Mouse (Mus musculus): Measurements from ENCODE around the gene Mdga2. TPM values are rescaled to one million over a fixed set of nuclear protein-coding genes. Genes with fewer than 3 reads are reported as not detected.

The Mdga2 gene
- polyA plus RNA-seq, 1 experiment from 2014 or later = 0.07 TPM

DNA sequence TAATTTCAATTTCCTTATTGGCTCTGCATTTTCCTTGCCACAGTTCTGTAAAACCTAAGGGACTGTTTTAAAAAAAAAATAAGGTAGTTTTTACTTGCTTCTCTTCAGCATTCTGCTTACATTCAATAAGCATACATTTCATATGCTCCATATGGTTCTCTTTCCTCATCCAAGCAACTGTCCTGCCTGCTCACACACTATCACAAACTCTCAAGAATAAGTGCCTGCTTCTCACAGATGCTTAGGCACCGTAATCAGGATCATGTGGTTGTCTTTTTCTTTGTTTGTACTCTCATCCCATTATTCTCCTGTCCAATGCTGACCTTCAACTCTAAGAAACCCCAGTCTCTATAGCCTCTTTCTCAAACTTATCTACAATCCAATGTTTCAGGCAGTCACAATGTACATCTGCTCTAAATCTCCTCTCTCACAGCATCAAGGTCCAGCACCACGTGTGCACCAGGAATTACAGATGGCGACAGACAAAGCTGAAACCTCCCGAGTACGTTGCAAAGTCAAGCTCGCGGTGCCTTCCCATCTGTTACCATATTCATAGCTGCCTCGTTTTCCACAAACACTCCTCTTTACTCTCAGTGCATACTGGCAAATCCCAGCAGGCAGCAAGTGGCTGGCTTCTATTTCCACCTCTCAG lies 177.1 kb downstream of the Mdga2 start:
- Histone ChIP-seq H3K36me3 (replicated peaks) (no peaks in the 10 kb centered on the region), H3K27ac (replicated peaks) (no peak overlapping the region), H3K9ac (no peak overlapping the region), H3K27me3 (no peaks in the 10 kb centered on the region), H3K4me1 (replicated peaks) (no peaks in the 10 kb centered on the region), H3K9me3 (replicated peaks) (no peaks in the 10 kb centered on the region), H3K4me3 (replicated peaks) (no peak overlapping the region), H3K4me2 (no peak overlapping the region)
- no peak for ATAC-seq (ENCODE audit: insufficient read depth)
- WGBS (ENCODE audit: insufficient replicate concordance) = 62% methylated on average over 8 of the region's 8 CpGs

DNA sequence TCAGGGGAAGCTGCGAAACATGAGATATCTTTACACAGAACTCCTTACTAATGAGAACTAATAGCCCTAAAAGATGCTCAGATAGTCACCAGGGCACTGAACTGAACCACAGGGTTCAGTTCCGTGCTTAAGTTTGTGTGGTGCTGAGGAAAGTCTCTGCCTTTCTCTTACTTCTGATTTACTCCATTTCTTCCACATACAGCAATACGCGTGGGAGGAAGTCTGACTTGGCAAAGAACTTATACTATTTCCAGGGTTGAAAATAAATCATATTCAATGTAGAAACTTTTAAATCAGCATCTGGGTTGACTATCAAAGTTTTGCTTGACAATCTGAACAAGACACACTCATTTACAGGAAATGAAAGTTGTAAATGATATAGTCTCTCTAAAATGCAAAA lies 180.5 kb downstream of the Mdga2 start:
- no peak overlapping the region for H3K27ac ChIP-seq (replicated peaks)
- ATAC-seq (ENCODE audit: insufficient read depth) = no peak
- WGBS (ENCODE audit: insufficient replicate concordance) = 70% methylated on average over 4 of the region's 4 CpGs
- no peaks in the 10 kb centered on the region for H3K4me1 ChIP-seq (replicated peaks)
- no peak overlapping the region for H3K4me3 ChIP-seq (replicated peaks)
- H3K9me3 ChIP-seq (replicated peaks) = no peaks in the 10 kb centered on the region
- H3K36me3 ChIP-seq (replicated peaks) = no peaks in the 10 kb centered on the region
- H3K4me2 ChIP-seq = no peak overlapping the region
- H3K9ac ChIP-seq = no peak overlapping the region
- no peaks in the 10 kb centered on the region for H3K27me3 ChIP-seq

DNA sequence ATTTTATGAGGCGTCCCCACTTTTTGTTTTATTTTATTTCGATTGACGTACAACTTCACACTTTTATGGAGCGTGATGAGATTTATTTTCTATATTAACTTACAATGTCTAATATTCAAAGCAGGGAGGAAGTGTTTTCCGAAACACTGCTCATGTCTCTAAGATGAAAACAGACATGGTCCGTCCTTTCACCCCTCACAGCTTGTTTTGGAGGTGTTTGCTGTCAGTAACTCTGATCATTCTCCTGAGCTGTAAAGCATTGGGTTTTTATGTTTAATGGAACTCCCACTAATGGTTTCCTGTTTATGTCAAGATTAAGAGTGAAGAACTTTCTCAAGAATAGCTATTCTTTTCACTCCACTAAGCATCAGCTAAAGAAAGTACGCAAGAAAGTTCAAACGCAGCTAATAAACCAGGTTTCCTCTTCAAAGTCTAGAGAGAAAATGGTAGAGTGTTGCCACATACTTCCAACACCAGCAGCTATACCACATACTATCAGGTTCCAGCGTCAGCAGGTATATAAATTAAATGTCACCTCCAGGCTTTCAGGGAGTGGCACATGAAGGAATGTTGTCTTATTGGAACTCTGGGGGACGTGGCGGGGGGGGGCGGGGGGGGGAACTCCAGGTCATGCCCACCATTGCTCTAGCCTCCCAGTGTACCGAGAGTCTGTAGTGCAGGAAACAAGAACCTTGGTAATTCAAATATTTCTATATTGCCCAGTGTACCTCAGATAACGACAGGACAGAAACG lies 186.7 kb downstream of the Mdga2 start:
- Histone ChIP-seq H3K4me2 (no peak overlapping the region), H3K27me3 (no peaks in the 10 kb centered on the region), H3K36me3 (replicated peaks) (no peaks in the 10 kb centered on the region), H3K27ac (replicated peaks) (no peak overlapping the region), H3K4me3 (replicated peaks) (no peak overlapping the region), H3K9me3 (replicated peaks) (no peaks in the 10 kb centered on the region), H3K9ac (no peak overlapping the region), H3K4me1 (replicated peaks) (no peaks in the 10 kb centered on the region)
- WGBS (ENCODE audit: insufficient replicate concordance) = 67% methylated on average over 15 of the region's 15 CpGs
- ATAC-seq (ENCODE audit: insufficient read depth) = no peak

DNA sequence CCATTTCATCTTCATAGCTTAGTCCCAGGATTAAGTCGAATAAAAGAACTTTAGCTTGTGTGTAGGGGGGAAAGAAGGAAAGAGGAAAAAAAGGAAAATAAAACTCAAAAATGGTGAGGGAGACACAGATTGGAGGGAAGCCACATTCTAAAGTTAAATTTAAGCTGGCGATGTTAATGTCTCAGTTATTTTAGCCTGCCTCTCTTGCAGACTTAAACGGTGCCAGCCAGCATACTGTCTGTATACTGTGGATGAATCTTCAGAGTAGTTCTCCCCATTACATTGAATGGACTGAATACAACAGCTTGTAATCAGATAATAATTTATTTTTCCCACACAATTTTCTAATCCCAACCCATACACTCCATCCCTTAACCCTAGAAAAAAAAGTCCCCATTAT lies 205.2 kb downstream of the Mdga2 start:
- ATAC-seq (ENCODE audit: insufficient read depth) = no peak
- no peaks in the 10 kb centered on the region for H3K36me3 ChIP-seq (replicated peaks)
- no peak overlapping the region for H3K4me3 ChIP-seq (replicated peaks)
- WGBS (ENCODE audit: insufficient replicate concordance) = 63% methylated on average over 3 of the region's 3 CpGs
- no peak overlapping the region for H3K27ac ChIP-seq (replicated peaks)
- no peaks in the 10 kb centered on the region for H3K27me3 ChIP-seq
- H3K9me3 ChIP-seq (replicated peaks) = no peaks in the 10 kb centered on the region
- H3K4me2 ChIP-seq = no peak overlapping the region
- H3K4me1 ChIP-seq (replicated peaks) = no peaks in the 10 kb centered on the region
- no peak overlapping the region for H3K9ac ChIP-seq

DNA sequence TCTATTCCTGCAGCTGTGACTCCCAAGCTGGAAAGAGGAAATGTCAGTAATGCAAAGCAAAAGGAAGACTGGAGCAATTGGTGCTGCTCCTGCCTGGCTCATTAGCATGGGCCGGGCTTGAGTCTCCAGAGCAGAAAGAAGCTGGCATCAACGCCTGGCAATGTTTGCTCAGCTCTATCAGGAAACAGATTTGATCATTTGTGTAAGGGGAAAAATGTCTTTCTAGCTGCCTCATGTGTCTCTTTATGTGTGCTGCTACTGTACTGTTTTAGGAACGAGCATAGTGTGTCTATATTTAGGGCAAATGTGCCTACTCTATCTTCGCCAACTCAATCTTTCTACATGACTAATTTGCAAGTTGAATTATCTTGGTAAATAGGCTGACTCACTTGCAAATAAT lies 211.0 kb downstream of the Mdga2 start:
- H3K27me3 ChIP-seq = no peaks in the 10 kb centered on the region
- H3K4me3 ChIP-seq (replicated peaks) = no peak overlapping the region
- H3K36me3 ChIP-seq (replicated peaks) = no peaks in the 10 kb centered on the region
- WGBS (ENCODE audit: insufficient replicate concordance) = 48% methylated on average over 4 of the region's 4 CpGs
- no peak overlapping the region for H3K27ac ChIP-seq (replicated peaks)
- H3K9me3 ChIP-seq (replicated peaks) = no peaks in the 10 kb centered on the region
- ATAC-seq (ENCODE audit: insufficient read depth) = no peak
- H3K9ac ChIP-seq = no peak overlapping the region
- H3K4me2 ChIP-seq = no peak overlapping the region
- H3K4me1 ChIP-seq (replicated peaks) = no peaks in the 10 kb centered on the region

DNA sequence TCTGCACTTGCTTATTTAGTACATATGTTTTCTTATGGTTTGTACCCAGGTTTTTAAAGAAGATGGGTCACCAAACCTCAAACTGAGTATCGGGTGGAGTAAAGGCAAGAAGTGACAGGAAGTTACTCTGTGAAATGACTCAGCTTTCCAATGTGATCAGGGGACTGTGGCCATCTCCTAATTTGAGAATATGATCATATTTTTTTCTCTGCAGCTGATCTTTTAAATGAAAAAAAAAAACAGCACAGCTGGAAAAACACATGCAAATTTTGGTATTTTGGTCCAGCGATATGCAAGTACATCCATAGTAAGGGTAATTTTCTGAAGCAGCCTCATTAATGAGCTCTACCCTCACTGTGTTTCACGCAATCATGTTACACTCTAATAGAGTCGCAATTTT lies 212.0 kb downstream of the Mdga2 start:
- ATAC-seq (ENCODE audit: insufficient read depth) = no peak
- Histone ChIP-seq H3K27ac (replicated peaks) (no peak overlapping the region), H3K4me1 (replicated peaks) (no peaks in the 10 kb centered on the region), H3K4me2 (no peak overlapping the region), H3K9ac (no peak overlapping the region), H3K27me3 (no peaks in the 10 kb centered on the region), H3K9me3 (replicated peaks) (no peaks in the 10 kb centered on the region), H3K36me3 (replicated peaks) (no peaks in the 10 kb centered on the region), H3K4me3 (replicated peaks) (no peak overlapping the region)
- WGBS (ENCODE audit: insufficient replicate concordance) = 56% methylated on average over 4 of the region's 4 CpGs

DNA sequence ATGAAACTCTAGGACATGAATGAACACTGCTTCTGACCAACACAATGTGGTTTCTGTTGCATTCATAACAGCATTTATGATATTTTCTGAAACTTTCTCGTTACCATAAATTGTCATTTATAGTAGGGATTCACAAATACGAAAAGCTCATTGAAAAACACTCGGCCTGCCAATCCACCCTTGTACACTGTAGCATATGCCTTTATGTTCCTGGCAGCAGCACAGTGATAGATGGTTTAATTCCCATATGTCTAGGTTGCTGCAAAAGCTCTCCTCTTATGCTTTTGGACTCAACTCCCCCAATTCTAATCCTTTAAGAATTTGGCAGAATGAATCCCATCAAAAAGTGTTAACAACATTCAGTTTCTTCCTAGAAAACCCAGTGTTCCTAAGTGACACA lies 213.2 kb downstream of the Mdga2 start:
- no peak for ATAC-seq (ENCODE audit: insufficient read depth)
- Histone ChIP-seq H3K36me3 (replicated peaks) (no peaks in the 10 kb centered on the region), H3K9me3 (replicated peaks) (no peaks in the 10 kb centered on the region), H3K27ac (replicated peaks) (no peak overlapping the region), H3K9ac (no peak overlapping the region), H3K4me3 (replicated peaks) (no peak overlapping the region), H3K27me3 (no peaks in the 10 kb centered on the region), H3K4me2 (no peak overlapping the region), H3K4me1 (replicated peaks) (no peaks in the 10 kb centered on the region)
- 53% methylated on average over 3 of the region's 3 CpGs for WGBS (ENCODE audit: insufficient replicate concordance)

DNA sequence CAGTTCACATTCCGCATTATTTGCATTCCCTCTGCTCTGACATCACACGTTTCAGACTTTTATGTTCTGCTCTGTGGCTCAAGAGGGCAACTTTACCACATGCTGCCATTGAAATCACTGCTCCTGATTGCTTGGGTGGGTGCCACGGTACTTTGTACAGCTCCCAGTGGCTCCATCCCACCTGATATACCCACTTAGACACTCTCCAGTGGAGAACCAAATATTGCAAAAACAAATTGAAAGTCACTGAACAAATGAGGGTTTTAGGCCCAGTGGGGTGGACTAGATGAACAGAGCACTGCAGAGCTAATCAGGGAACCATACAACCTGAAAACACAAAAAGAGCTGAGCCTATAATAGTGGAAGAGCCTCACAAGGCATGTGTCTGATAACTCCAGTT lies 268.2 kb downstream of the Mdga2 start:
- WGBS (ENCODE audit: insufficient replicate concordance) = 38% methylated on average over 3 of the region's 3 CpGs
- H3K9ac ChIP-seq = no peak overlapping the region
- H3K4me1 ChIP-seq (replicated peaks) = no peaks in the 10 kb centered on the region
- H3K4me3 ChIP-seq (replicated peaks) = no peak overlapping the region
- H3K36me3 ChIP-seq (replicated peaks) = no peaks in the 10 kb centered on the region
- no peak overlapping the region for H3K27ac ChIP-seq (replicated peaks)
- no peak overlapping the region for H3K4me2 ChIP-seq
- no peaks in the 10 kb centered on the region for H3K27me3 ChIP-seq
- no peaks in the 10 kb centered on the region for H3K9me3 ChIP-seq (replicated peaks)
- no peak for ATAC-seq (ENCODE audit: insufficient read depth)

DNA sequence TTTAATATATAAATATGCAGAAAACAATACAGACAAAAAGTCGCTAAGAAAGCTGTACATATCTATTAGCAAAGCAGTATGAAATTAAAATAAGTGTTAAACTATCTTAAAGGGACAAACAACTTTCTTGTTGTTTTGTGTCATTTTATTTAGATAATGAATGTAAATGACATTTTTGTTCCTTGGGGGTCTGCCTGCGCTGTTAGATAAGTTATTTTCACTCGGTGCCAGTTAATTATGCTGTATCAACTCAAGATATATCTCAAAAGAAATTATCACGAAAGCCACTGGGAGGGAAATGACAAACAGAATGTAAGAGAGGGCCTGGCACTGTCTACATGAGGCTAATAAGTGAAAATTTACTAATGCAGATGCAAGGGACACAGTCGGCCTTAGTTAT lies 306.6 kb downstream of the Mdga2 start:
- Histone ChIP-seq H3K9me3 (replicated peaks) (no peaks in the 10 kb centered on the region), H3K27me3 (no peaks in the 10 kb centered on the region), H3K36me3 (replicated peaks) (no peaks in the 10 kb centered on the region), H3K4me1 (replicated peaks) (no peaks in the 10 kb centered on the region), H3K9ac (no peak overlapping the region), H3K4me2 (no peak overlapping the region), H3K4me3 (replicated peaks) (no peak overlapping the region), H3K27ac (replicated peaks) (no peak overlapping the region)
- 68% methylated on average over 5 of the region's 5 CpGs for WGBS (ENCODE audit: insufficient replicate concordance)
- ATAC-seq (ENCODE audit: insufficient read depth) = no peak

DNA sequence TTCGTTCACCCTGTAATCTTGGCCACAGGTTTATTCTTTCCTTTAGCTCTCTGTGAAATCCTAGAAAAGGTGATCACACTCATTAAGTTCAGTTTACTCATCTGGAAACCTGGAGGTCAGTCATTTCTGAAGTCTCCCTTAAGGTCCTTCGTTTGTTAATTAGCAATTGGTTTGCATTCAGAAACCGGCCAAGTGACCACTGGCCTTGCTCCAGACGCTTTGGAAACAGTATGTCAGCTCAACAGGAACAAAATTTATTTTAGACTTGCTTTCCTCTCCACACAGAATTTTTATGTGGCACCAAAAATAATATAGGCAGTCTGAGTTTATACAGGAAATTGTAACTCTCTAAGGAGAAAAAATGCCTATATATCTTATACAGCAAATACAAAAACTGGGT lies 323.0 kb downstream of the Mdga2 start:
- H3K4me1 ChIP-seq (replicated peaks) = no peaks in the 10 kb centered on the region
- no peak overlapping the region for H3K9ac ChIP-seq
- no peaks in the 10 kb centered on the region for H3K27me3 ChIP-seq
- no peak for ATAC-seq (ENCODE audit: insufficient read depth)
- H3K27ac ChIP-seq (replicated peaks) = no peak overlapping the region
- 56% methylated on average over 4 of the region's 4 CpGs for WGBS (ENCODE audit: insufficient replicate concordance)
- H3K9me3 ChIP-seq (replicated peaks) = no peaks in the 10 kb centered on the region
- no peaks in the 10 kb centered on the region for H3K36me3 ChIP-seq (replicated peaks)
- H3K4me3 ChIP-seq (replicated peaks) = no peak overlapping the region
- no peak overlapping the region for H3K4me2 ChIP-seq

DNA sequence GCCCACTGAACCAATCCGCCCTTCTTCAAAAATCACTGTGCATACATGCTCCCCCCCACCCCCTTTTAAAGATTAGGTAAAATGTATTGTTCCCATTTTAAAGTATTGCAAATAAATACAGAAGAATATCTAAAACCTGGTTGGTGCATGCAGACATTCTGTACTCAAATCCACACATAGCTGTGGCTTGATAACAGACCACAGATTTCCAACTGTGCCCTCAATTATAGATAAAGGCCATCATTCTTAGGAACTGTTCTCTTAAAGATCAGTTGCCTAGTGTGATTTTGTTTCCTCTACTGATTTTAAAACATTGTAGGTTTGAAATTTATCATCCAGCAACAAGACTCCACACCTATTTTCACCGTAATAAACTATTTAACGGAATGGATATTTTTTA lies 325.6 kb downstream of the Mdga2 start:
- no peak for ATAC-seq (ENCODE audit: insufficient read depth)
- no peak overlapping the region for H3K4me2 ChIP-seq
- no peaks in the 10 kb centered on the region for H3K36me3 ChIP-seq (replicated peaks)
- no peak overlapping the region for H3K9ac ChIP-seq
- no peak overlapping the region for H3K27ac ChIP-seq (replicated peaks)
- H3K4me1 ChIP-seq (replicated peaks) = no peaks in the 10 kb centered on the region
- no peaks in the 10 kb centered on the region for H3K9me3 ChIP-seq (replicated peaks)
- no peak overlapping the region for H3K4me3 ChIP-seq (replicated peaks)
- 74% methylated on average over 3 of the region's 3 CpGs for WGBS (ENCODE audit: insufficient replicate concordance)
- no peaks in the 10 kb centered on the region for H3K27me3 ChIP-seq

DNA sequence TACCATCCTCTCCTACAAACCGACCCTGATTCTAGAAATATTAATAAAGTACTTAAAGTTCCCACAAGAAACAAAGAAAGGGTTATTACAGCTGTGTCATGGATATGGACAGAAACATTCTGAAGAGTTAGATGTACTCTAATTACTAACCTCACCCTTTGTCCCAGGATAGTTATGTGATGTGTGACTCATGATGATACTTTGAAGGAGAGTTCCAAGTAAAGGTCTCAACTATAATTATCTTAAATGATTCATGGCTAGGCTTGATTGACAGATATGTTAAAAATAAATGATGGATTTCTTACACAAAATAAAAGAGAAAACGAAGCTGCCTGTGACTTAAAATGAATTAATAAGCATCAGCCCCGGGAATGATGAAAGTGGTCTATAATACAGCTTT lies 332.1 kb downstream of the Mdga2 start:
- no peak overlapping the region for H3K9ac ChIP-seq
- no peaks in the 10 kb centered on the region for H3K9me3 ChIP-seq (replicated peaks)
- WGBS (ENCODE audit: insufficient replicate concordance) = 59% methylated on average over 3 of the region's 3 CpGs
- no peak overlapping the region for H3K4me2 ChIP-seq
- no peak for ATAC-seq (ENCODE audit: insufficient read depth)
- no peaks in the 10 kb centered on the region for H3K27me3 ChIP-seq
- no peaks in the 10 kb centered on the region for H3K36me3 ChIP-seq (replicated peaks)
- no peak overlapping the region for H3K27ac ChIP-seq (replicated peaks)
- H3K4me1 ChIP-seq (replicated peaks) = no peaks in the 10 kb centered on the region
- H3K4me3 ChIP-seq (replicated peaks) = no peak overlapping the region

Data from liver, embryonic 15.5 days (tissue).